Mouse (Mus musculus) bone marrow macrophage, adult 2 months (primary cell): Measurements from ENCODE around the gene Dars2.

Experiments used
- CTCF ChIP-seq: IDR thresholded peaks from 2 replicates; pipeline ENCODE4 v1.5.1; 2012; ENCODE audit warnings: low read depth, mild to moderate bottlenecking, low read length, moderate library complexity
- POLR2A ChIP-seq: IDR thresholded peaks from 2 replicates; pipeline ENCODE4 v1.6.1; 2012; ENCODE audit warnings: mild to moderate bottlenecking, low read depth, low read length, borderline replicate concordance

DNA sequence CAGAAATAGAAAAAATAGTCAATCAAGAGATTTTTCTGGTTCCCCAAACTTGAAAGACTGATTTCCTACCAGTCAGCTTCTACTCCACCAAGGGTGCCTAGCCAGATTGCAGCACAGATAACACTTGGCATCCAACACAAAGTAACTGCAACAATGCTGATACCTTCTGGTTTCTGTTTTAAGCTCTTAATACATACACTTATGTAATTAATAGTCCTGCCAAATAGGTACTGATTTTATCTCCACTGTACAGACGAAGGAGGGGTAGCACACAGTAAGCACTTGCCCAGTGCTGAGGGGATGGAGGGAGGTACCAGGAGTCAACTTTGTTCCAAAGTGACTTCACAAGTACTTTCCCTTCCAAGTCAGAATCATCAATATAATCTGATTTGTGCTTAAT lies 33.4 kb upstream of the Dars2 start:
- TF ChIP-seq CTCF: no peak
- no peak for TF ChIP-seq POLR2A
